ENCODE assay signal across 35 mouse cellular contexts in the genomic region with DNA sequence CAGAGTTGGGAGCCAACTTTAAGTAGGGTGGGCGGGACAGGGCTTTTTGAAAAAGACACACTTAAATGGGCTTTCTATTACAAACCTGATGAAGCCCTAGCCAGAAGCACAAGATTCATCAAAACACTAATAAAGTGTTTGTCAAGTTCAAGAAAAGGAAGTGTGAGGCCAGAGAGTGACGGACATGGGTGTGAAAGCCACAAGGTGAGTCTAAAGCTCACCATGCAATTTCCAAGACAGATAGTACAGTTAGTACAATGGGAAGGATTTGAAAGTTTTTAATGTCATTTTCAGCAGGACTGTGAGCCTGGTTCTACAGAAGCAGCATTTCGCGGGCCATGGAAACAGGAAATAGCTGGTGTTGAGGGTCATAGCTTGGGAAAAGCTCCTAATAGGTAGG. TPM values are rescaled to one million over a fixed set of nuclear protein-coding genes. Genes with fewer than 3 reads are reported as not detected.
A peak's percentile ranks its signal among the peaks of the same experiment; 100 is the strongest.
DNase-seq lines count a peak whose midpoint lies in the region; ATAC-seq lines count a peak whose summit lies in the region.
"Had no signal": no experiment of that assay in that cellular context is flagged by ENCODE, and none has a peak within 500 bp of the region (broad histone marks: within the 10 kb centered on the region; RNA-seq: fewer than 3 reads in every experiment).

No protein-coding gene starts in this region.

- H3K4me2 ChIP-seq in midbrain, embryonic 11.5 days = no peak overlapping the region
- H3K4me2 ChIP-seq in midbrain, embryonic 14.5 days (ENCODE audit: low read length) = no peak overlapping the region
- H3K4me2 ChIP-seq: embryonic facial prominence, embryonic 13.5 days; forebrain, embryonic 12.5 days; forebrain, embryonic 15.5 days; heart, embryonic 12.5 days; heart, embryonic 15.5 days; hindbrain, embryonic 14.5 days had no signal

- no peaks in the 10 kb centered on the region for H3K36me3 ChIP-seq in heart, embryonic 10.5 days
- no peaks in the 10 kb centered on the region for H3K36me3 ChIP-seq in midbrain, embryonic 11.5 days (ENCODE audit: control insufficient read depth, insufficient read depth, low read length)
- no peaks in the 10 kb centered on the region for H3K36me3 ChIP-seq in midbrain, embryonic 14.5 days (ENCODE audit: control insufficient read depth, insufficient read depth, low read length)
- H3K36me3 ChIP-seq: embryonic facial prominence, embryonic 10.5 days; embryonic facial prominence, embryonic 13.5 days; forebrain, embryonic 12.5 days; forebrain, embryonic 15.5 days; G1E; heart, embryonic 12.5 days; heart, embryonic 15.5 days had no signal

- WGBS in heart, embryonic 10.5 days = 90% methylated on average over 4 of the region's 4 CpGs
- WGBS in midbrain, embryonic 11.5 days = 93% methylated on average over 4 of the region's 4 CpGs
- WGBS in midbrain, embryonic 14.5 days = 84% methylated on average over 4 of the region's 4 CpGs

- intact Hi-C loops in left cerebral cortex, postnatal 14 days (cut with DNase I) = no loop called here

- no peak for ATAC-seq in midbrain, embryonic 11.5 days (ENCODE audit: low FRiP score)
- ATAC-seq in midbrain, embryonic 14.5 days (ENCODE audit: low FRiP score, low TSS enrichment) = no peak
- ATAC-seq in monocyte, adult 5-6 weeks (replicated peaks; ENCODE audit: insufficient number of reproducible peaks, low FRiP score, low TSS enrichment, poor library complexity, severe bottlenecking) = 0 out of 2 replicates have a peak, but pooled peaks have one; percentile 42
- ATAC-seq: activated CD4-positive, CD25-positive, alpha-beta regulatory T cell, adult 4 months; forebrain, embryonic 15.5 days; hindbrain, postnatal 0 days had no signal

- no peak overlapping the region for H3K4me3 ChIP-seq in heart, embryonic 10.5 days
- H3K4me3 ChIP-seq in midbrain, embryonic 11.5 days (ENCODE audit: low read depth, low read length) = no peak overlapping the region
- no peak overlapping the region for H3K4me3 ChIP-seq in midbrain, embryonic 14.5 days (replicated peaks; ENCODE audit: low read depth, low read length)
- H3K4me3 ChIP-seq: embryonic facial prominence, embryonic 10.5 days; embryonic facial prominence, embryonic 13.5 days; erythroblast, embryonic 14.5 days; forebrain, embryonic 12.5 days; forebrain, embryonic 15.5 days; heart, adult 2 months; heart, embryonic 12.5 days; heart, embryonic 15.5 days had no signal

- H3K27ac ChIP-seq in heart, embryonic 10.5 days = no peak overlapping the region
- no peak overlapping the region for H3K27ac ChIP-seq in midbrain, embryonic 11.5 days (ENCODE audit: low read depth, low read length)
- no peak overlapping the region for H3K27ac ChIP-seq in midbrain, embryonic 14.5 days (replicated peaks; ENCODE audit: low read depth, low read length)
- H3K27ac ChIP-seq: embryonic facial prominence, embryonic 10.5 days; embryonic facial prominence, embryonic 13.5 days; forebrain, embryonic 12.5 days; forebrain, embryonic 15.5 days; heart, adult 2 months; heart, embryonic 15.5 days; hindbrain, embryonic 14.5 days; hindbrain, postnatal 0 days had no signal

- no peaks in the 10 kb centered on the region for H3K27me3 ChIP-seq in heart, embryonic 10.5 days (ENCODE audit: insufficient read depth, poor library complexity, severe bottlenecking)
- no peaks in the 10 kb centered on the region for H3K27me3 ChIP-seq in midbrain, embryonic 11.5 days (ENCODE audit: control insufficient read depth, insufficient read depth, low read length)
- no peaks in the 10 kb centered on the region for H3K27me3 ChIP-seq in midbrain, embryonic 14.5 days (ENCODE audit: control insufficient read depth, insufficient read depth, low read length)
- H3K27me3 ChIP-seq: CH12.LX; embryonic facial prominence, embryonic 13.5 days; forebrain, embryonic 12.5 days; forebrain, embryonic 15.5 days; heart, embryonic 12.5 days; heart, embryonic 15.5 days had no signal

- DNase-seq in heart, embryonic 10.5 days (ENCODE audit: low spot score) = peak; percentile 50
- no peak for DNase-seq in heart, adult 9 months (ENCODE audit: low spot score in 2 of 2)
- peak; percentile 17 for DNase-seq in midbrain, embryonic 11.5 days (ENCODE audit: low spot score, missing footprints)
- DNase-seq in midbrain, embryonic 14.5 days = no peak
- DNase-seq in left cerebral cortex, postnatal 14 days (ENCODE audit: low spot score in 2 of 2) = no peak
- DNase-seq in right cerebral cortex, postnatal 14 days = no peak
- DNase-seq: adrenal gland, adult 8-10 months; adrenal gland, postnatal 25 days; B cell, adult 2 months; cerebellum, adult 11-12 months; cerebellum, adult 8-10 months; cerebellum, postnatal 10 days; cerebellum, postnatal 36 days; embryo, embryonic 11 days; gastrocnemius, postnatal 25 days; heart, adult 2 months; heart, postnatal 10 days; heart, postnatal 4 days had no signal

- H3K9ac ChIP-seq in midbrain, embryonic 11.5 days (ENCODE audit: low read length) = no peak overlapping the region
- no peak overlapping the region for H3K9ac ChIP-seq in midbrain, embryonic 14.5 days (replicated peaks; ENCODE audit: low read length)
- H3K9ac ChIP-seq: embryonic facial prominence, embryonic 13.5 days; forebrain, embryonic 12.5 days; forebrain, embryonic 15.5 days; heart, embryonic 12.5 days; heart, embryonic 15.5 days; hindbrain, embryonic 14.5 days had no signal

- no peaks in the 10 kb centered on the region for H3K4me1 ChIP-seq in heart, embryonic 10.5 days
- H3K4me1 ChIP-seq in midbrain, embryonic 11.5 days (ENCODE audit: control insufficient read depth, insufficient read depth, low read length) = no peaks in the 10 kb centered on the region
- H3K4me1 ChIP-seq in midbrain, embryonic 14.5 days (ENCODE audit: control insufficient read depth, insufficient read depth, low read length) = no peaks in the 10 kb centered on the region
- H3K4me1 ChIP-seq: forebrain, embryonic 12.5 days; forebrain, embryonic 15.5 days had no signal

- H3K9me3 ChIP-seq in heart, embryonic 10.5 days = no peaks in the 10 kb centered on the region
- H3K9me3 ChIP-seq in midbrain, embryonic 11.5 days (ENCODE audit: control insufficient read depth, low read length) = no peaks in the 10 kb centered on the region; the same call in 1 of the 2 replicates
- H3K9me3 ChIP-seq in midbrain, embryonic 14.5 days (ENCODE audit: control insufficient read depth, low read length) = 0 out of 2 replicates have a peak, but pooled peaks cover 2% of the 10 kb centered on the region
- H3K9me3 ChIP-seq: forebrain, embryonic 15.5 days; G1E; heart, embryonic 12.5 days; heart, embryonic 15.5 days had no signal

RNA-seq across cellular contexts. Expression of a gene that starts 10.9 kb away (rescaled TPM):
- polyA plus RNA-seq in heart, embryonic 10.5 days (2016; fragmentation: Nextera tagmentation; extraction: Ambion mirVana) = not detected in 2 replicates
- not detected in 2 replicates for polyA plus RNA-seq in midbrain, embryonic 11.5 days (2014; fragmentation: Nextera tagmentation; extraction: Ambion mirVana)
- polyA plus RNA-seq in midbrain, embryonic 14.5 days (2014; fragmentation: Nextera tagmentation; extraction: Ambion mirVana) = 0.12 TPM in 1 of 2 replicates, not detected in the other
- 3.8 to 7.9 TPM (median 6.5 TPM) in 3 replicates for total RNA-seq in monocyte, adult 5-6 weeks (2017)
- total RNA-seq in left cerebral cortex, postnatal 14 days (2021) = under 1 TPM in 1 of 2 experiments, not detected in 1; 0.19 TPM
- total RNA-seq: adrenal gland, adult 8-10 months; adrenal gland, postnatal 25 days; gastrocnemius, adult 8-10 months; gastrocnemius, postnatal 25 days; heart, adult 2 months; heart, postnatal 10 days; heart, postnatal 4 days had no signal
- polyA plus RNA-seq: cortical plate, adult 2 months; embryonic facial prominence, embryonic 10.5 days; embryonic facial prominence, embryonic 13.5 days; erythroblast, embryonic 14.5 days; forebrain, embryonic 15.5 days; gonadal fat pad, adult 2 months; heart, embryonic 12.5 days; heart, embryonic 15.5 days; hindbrain, embryonic 11.5 days had no signal

RNA-seq across cellular contexts. Expression of a gene that starts 32.5 kb away (rescaled TPM):
- polyA plus RNA-seq in heart, embryonic 10.5 days (2016; fragmentation: Nextera tagmentation; extraction: Ambion mirVana) = 0.39 and 0.41 TPM in 2 replicates
- polyA plus RNA-seq in midbrain, embryonic 11.5 days (2014; fragmentation: Nextera tagmentation; extraction: Ambion mirVana) = 0.34 and 0.77 TPM in 2 replicates
- polyA plus RNA-seq in midbrain, embryonic 14.5 days (2014; fragmentation: Nextera tagmentation; extraction: Ambion mirVana) = 0.36 and 0.66 TPM in 2 replicates
- total RNA-seq in monocyte, adult 5-6 weeks (2017) = 80.1 to 92.8 TPM (median 86.9 TPM) in 3 replicates
- total RNA-seq in left cerebral cortex, postnatal 14 days (2021) = under 1 TPM; 0.59 to 0.79 TPM
- polyA plus RNA-seq: erythroblast, embryonic 14.5 days had no signal

RNA-seq across cellular contexts. Expression of a gene that starts 32.6 kb away (rescaled TPM):
- 41.5 and 42.5 TPM in 2 replicates for polyA plus RNA-seq in heart, embryonic 10.5 days (2016; fragmentation: Nextera tagmentation; extraction: Ambion mirVana)
- polyA plus RNA-seq in midbrain, embryonic 11.5 days (2014; fragmentation: Nextera tagmentation; extraction: Ambion mirVana) = 60.4 and 68.1 TPM in 2 replicates
- 97.2 and 102 TPM in 2 replicates for polyA plus RNA-seq in midbrain, embryonic 14.5 days (2014; fragmentation: Nextera tagmentation; extraction: Ambion mirVana)
- total RNA-seq in monocyte, adult 5-6 weeks (2017) = 110 to 162 TPM (median 162 TPM) in 3 replicates
- 10 to 100 TPM; 27.9 to 29.5 TPM for total RNA-seq in left cerebral cortex, postnatal 14 days (2021)

Comparison
In these comparisons a context has a peak if more than half of its experiments do, and no peak if none do; other contexts are left out.
1. DNase-seq: peak in heart, embryonic 10.5 days (single experiment) and midbrain, embryonic 11.5 days (single experiment); none in heart, adult 9 months (0 of 2), midbrain, embryonic 14.5 days (single experiment), left cerebral cortex, postnatal 14 days (0 of 2) and right cerebral cortex, postnatal 14 days (single experiment).